Mouse (Mus musculus): Measurements from ENCODE around the gene Prune2. TPM values are rescaled to one million over a fixed set of nuclear protein-coding genes. Genes with fewer than 3 reads are reported as not detected.

Prune2 gene
- polyA plus RNA-seq (2012; rRNA removed) = 1.7 and 2.7 TPM in 2 replicates

GRCm38 (mm10) chr19:16955613-16956271, at the start of gene Prune2:
Prune2 (plus strand) TSS chr19:16956118.

Other genes starting within 250 kb of the Prune2 start
- 13.5 and 14.5 TPM in 2 replicates for gene Vps13a, start 175.2 kb upstream of the Prune2 start, polyA plus RNA-seq (2012; rRNA removed)
- gene Foxb2, start 82.3 kb upstream of the Prune2 start, polyA plus RNA-seq (2012; rRNA removed) = 0.14 and 0.41 TPM in 2 replicates